Mouse (Mus musculus) liver, postnatal 0 days (tissue): Measurements from ENCODE around the gene Stard3. TPM values are rescaled to one million over a fixed set of nuclear protein-coding genes. Genes with fewer than 3 reads are reported as not detected.
A peak's percentile ranks its signal among the peaks of the same experiment; 100 is the strongest.

Experiments used
- ATAC-seq: fragments of 200-750 bp; cut with Nextera tagmentation; 2 replicates; pipeline ENCODE4 v1.8.0; 2017; ENCODE audit warnings: mild to moderate bottlenecking, moderate library complexity
- DNase-seq: peaks from one replicate; pipeline ENCODE4 v3.0.0-alpha.2; 2016
- H3K27ac ChIP-seq: fragments of 300-500 bp; sonication (generic); 2 replicates; pipeline ENCODE4 v1.5.1; 2014; ENCODE audit warnings: antibody characterized with exemption, moderate library complexity, mild to moderate bottlenecking, low read depth
- H3K27me3 ChIP-seq: fragments of 300-500 bp; sonication (generic); 2 replicates; pipeline ENCODE4 v1.6.1; 2014; ENCODE audit warnings: low read length, control low read depth, mixed read lengths; ENCODE audit not compliant: insufficient read depth
- H3K36me3 ChIP-seq: fragments of 300-500 bp; sonication (generic); replicated peaks from 2 replicates; pipeline ENCODE4 v1.6.1; 2014; ENCODE audit warnings: mild to moderate bottlenecking, control low read depth, low read length, moderate library complexity, mixed read lengths; ENCODE audit not compliant: insufficient read depth
- H3K4me1 ChIP-seq: fragments of 300-500 bp; sonication (generic); 2 replicates; pipeline ENCODE4 v1.6.1; 2014; ENCODE audit warnings: antibody characterized with exemption, mild to moderate bottlenecking, control low read depth; ENCODE audit not compliant: insufficient read depth
- H3K4me2 ChIP-seq: fragments of 300-500 bp; sonication (generic); 2 replicates; pipeline ENCODE4 v1.6.1; 2014; ENCODE audit warnings: low read depth, mild to moderate bottlenecking, low read length, moderate library complexity, mixed read lengths
- H3K4me3 ChIP-seq: fragments of 300-500 bp; sonication (generic); 2 replicates; pipeline ENCODE4 v1.5.1; 2014; ENCODE audit warnings: low read depth, low read length
- H3K9ac ChIP-seq: fragments of 300-500 bp; sonication (generic); replicated peaks from 2 replicates; pipeline ENCODE4 v1.6.1; 2014; ENCODE audit warnings: mild to moderate bottlenecking, moderate library complexity
- H3K9me3 ChIP-seq: fragments of 300-500 bp; sonication (generic); 2 replicates; pipeline ENCODE4 v1.6.1; 2016; ENCODE audit warnings: mild to moderate bottlenecking, control low read depth, low read length, mixed read lengths
- CTCF ChIP-seq: sonication (generic); IDR thresholded peaks from 2 replicates; pipeline ENCODE4 v1.5.1; 2016; ENCODE audit warnings: antibody characterized with exemption, low read depth
- EP300 ChIP-seq: IDR thresholded peaks from 2 replicates; pipeline ENCODE4 v1.6.1; 2016; ENCODE audit warnings: antibody characterized with exemption, low read depth, mild to moderate bottlenecking
- WGBS: fragments of 180-500 bp; shearing (Covaris S2); extraction: QIAGEN DNeasy Blood & Tissue Kit; methylation state at CpG from one replicate; pipeline ENCODE4 v1.1.7; 2014; ENCODE audit not compliant: insufficient replicate concordance; 5-methylcytosine and 5-hydroxymethylcytosine counted together
- polyA plus RNA-seq: library from polyadenylated mRNA; unstranded; fragments of >200 nt; fragmentation: Nextera tagmentation; extraction: Ambion mirVana; gene quantifications from 2 replicates; pipeline ENCODE4 v1.2.1, GENCODE M21; 2015

Gene Stard3
- polyA plus RNA-seq, 1 experiment from 2014 or later: 15.4 TPM

- Histone ChIP-seq H3K4me3 (no peak overlapping the region), H3K27me3 (peaks cover 35% of the 10 kb centered on the region), H3K27ac (no peak overlapping the region), H3K4me2 (no peak overlapping the region), H3K4me1 (peaks cover 26% of the 10 kb centered on the region), H3K9ac (no peak overlapping the region), H3K36me3 (no peaks in the 10 kb centered on the region), H3K9me3 (no peaks in the 10 kb centered on the region)
- WGBS: 47% methylated on average over 8 of the region's 8 CpGs
- ATAC-seq (no peak), DNase-seq (no peak)
- TF ChIP-seq CTCF (no peak), EP300 (no peak)
These were observed 4.4 kb upstream of the Stard3 start for GRCm38 (mm10) chr11:98353651-98354211.

GRCm38 (mm10) chr11:98354445-98354844 is 3.7 kb upstream of the Stard3 start:
- H3K27me3 ChIP-seq: peaks cover 28% of the 10 kb centered on the region

GRCm38 (mm10) chr11:98355732-98356299 is 2.4 kb upstream of the Stard3 start:
- WGBS: 8% methylated on average over 6 of the region's 6 CpGs
- no peak overlapping the region for H3K4me3 ChIP-seq
- H3K4me2 ChIP-seq: no peak overlapping the region
- H3K9me3 ChIP-seq: no peaks in the 10 kb centered on the region
- H3K4me1 ChIP-seq: peaks cover 44% of the 10 kb centered on the region
- ATAC-seq (no peak), DNase-seq (peak; percentile 46)
- no peaks in the 10 kb centered on the region; the same call in 1 of the 2 replicates for H3K36me3 ChIP-seq
- no peak for TF ChIP-seq EP300
- TF ChIP-seq CTCF: peak; percentile 88
- H3K9ac ChIP-seq: no peak overlapping the region
- H3K27me3 ChIP-seq: peaks cover 14% of the 10 kb centered on the region; the same call in 1 of the 2 replicates
- no peak overlapping the region for H3K27ac ChIP-seq

More at GRCm38 (mm10) chr11:98354445-98354844, 3.7 kb upstream of the Stard3 start:
- Histone ChIP-seq H3K9me3 (no peaks in the 10 kb centered on the region), H3K9ac (no peak overlapping the region), H3K4me2 (no peak overlapping the region), H3K4me3 (no peak overlapping the region), H3K36me3 (no peaks in the 10 kb centered on the region), H3K27ac (no peak overlapping the region), H3K4me1 (peaks cover 31% of the 10 kb centered on the region)
- ATAC-seq (no peak), DNase-seq (no peak)
- 67% methylated on average over 14 of the region's 14 CpGs for WGBS
- no peak for TF ChIP-seq EP300
- TF ChIP-seq CTCF: no peak

- H3K4me2 ChIP-seq: peak overlapping the region; percentile 73
- 0 out of 2 replicates have a peak overlapping the region, but pooled peaks have one; percentile 70 for H3K4me3 ChIP-seq
- no peaks in the 10 kb centered on the region for H3K9me3 ChIP-seq
- DNase-seq: no peak
- 0 out of 2 replicates have a peak, but pooled peaks cover 6% of the 10 kb centered on the region for H3K27me3 ChIP-seq
- TF ChIP-seq EP300 (no peak), CTCF (no peak)
- H3K9ac ChIP-seq: peak overlapping the region; percentile 18; the same call in 1 of the 2 replicates
- no peak for ATAC-seq
- WGBS: 48% methylated on average over 7 of the region's 7 CpGs
- H3K4me1 ChIP-seq: peaks cover 47% of the 10 kb centered on the region
- H3K36me3 ChIP-seq: no peaks in the 10 kb centered on the region; the same call in 1 of the 2 replicates
- peak overlapping the region; percentile 92 for H3K27ac ChIP-seq
These were observed 1.4 kb upstream of the Stard3 start for GRCm38 (mm10) chr11:98356625-98357394.

- H3K4me1 ChIP-seq: peaks cover 51% of the 10 kb centered on the region
- peak overlapping the region; percentile 81 for H3K9ac ChIP-seq
- H3K9me3 ChIP-seq: no peaks in the 10 kb centered on the region
- ATAC-seq (peak; percentile 15), DNase-seq (no peak)
- H3K36me3 ChIP-seq: no peaks in the 10 kb centered on the region; the same call in 1 of the 2 replicates
- peak overlapping the region; percentile 92 for H3K27ac ChIP-seq
- 0 out of 2 replicates have a peak, but pooled peaks cover 6% of the 10 kb centered on the region for H3K27me3 ChIP-seq
- H3K4me2 ChIP-seq: peak overlapping the region; percentile 73
- H3K4me3 ChIP-seq: peak overlapping the region; percentile 70
- 10% methylated on average over 13 of the region's 13 CpGs for WGBS
- TF ChIP-seq EP300: no peak
- TF ChIP-seq CTCF: no peak
These were observed 590 bp upstream of the Stard3 start for GRCm38 (mm10) chr11:98357396-98358160.
